Mouse (Mus musculus) embryonic fibroblast, embryonic 13.5 days (primary cell): ENCODE data around the gene Fblim1.

ENCODE experiments used
- CTCF ChIP-seq: IDR thresholded peaks from 2 replicates; pipeline ENCODE4 v1.5.1; 2011; ENCODE audit warnings: mild to moderate bottlenecking, control low read depth, low read length, moderate library complexity, borderline replicate concordance; ENCODE audit not compliant: insufficient read depth
- POLR2A ChIP-seq: IDR thresholded peaks from 2 replicates; pipeline ENCODE4 v1.6.1; 2011; ENCODE audit warnings: low read depth, mild to moderate bottlenecking, control low read depth, low read length, moderate library complexity

DNA sequence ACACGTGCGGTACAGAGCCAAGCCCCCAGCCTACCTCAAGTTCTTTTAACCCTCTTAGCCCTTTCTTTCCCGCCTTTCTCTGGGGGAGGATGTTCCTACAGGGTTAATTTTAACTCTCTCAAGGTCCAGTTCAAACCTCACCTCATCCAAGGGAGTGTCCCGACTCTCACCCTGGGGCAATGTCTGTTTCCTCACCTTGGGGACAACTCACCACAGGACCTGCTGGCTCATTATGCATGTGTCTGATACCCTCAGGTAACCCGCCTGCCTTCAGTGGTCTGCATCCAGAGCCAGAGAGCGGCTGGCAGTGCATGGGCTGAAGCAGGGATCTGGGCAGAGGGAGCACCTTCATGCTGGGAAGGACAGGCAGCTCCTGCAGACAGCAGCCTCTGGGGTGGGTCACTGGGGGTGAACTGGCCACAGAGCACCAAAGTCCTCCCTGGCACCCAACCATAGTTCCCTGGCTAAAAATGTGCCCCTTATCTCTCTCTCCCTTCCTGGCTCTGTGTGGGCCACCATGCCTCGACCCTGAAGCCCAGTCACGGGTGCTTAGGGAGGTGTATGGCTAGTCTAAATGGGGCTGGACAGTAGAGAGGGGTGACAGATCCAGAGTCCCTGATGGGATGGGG is 9.1 kb downstream of the Fblim1 start:
- TF ChIP-seq CTCF (no peak), POLR2A (no peak)
